Mouse (Mus musculus) liver, embryonic 11.5 days (tissue): Measurements from ENCODE around the gene Mcrip2. TPM values are rescaled to one million over a fixed set of nuclear protein-coding genes. Genes with fewer than 3 reads are reported as not detected.
A peak's percentile ranks its signal among the peaks of the same experiment; 100 is the strongest.

Experiments
- ATAC-seq: fragments of 200-750 bp; cut with Nextera tagmentation; replicated peaks from 2 replicates; pipeline ENCODE4 v1.8.0; 2017; ENCODE audit warnings: moderate number of reproducible peaks, mild to moderate bottlenecking, moderate TSS enrichment, moderate library complexity; ENCODE audit not compliant: low FRiP score
- DNase-seq: peaks from one replicate; pipeline ENCODE4 v3.0.0-alpha.2; 2017; ENCODE audit warnings: low spot score
- H3K27ac ChIP-seq: fragments of 300-500 bp; sonication (generic); 2 replicates; pipeline ENCODE4 v1.5.1; 2014; ENCODE audit warnings: mild to moderate bottlenecking, low read depth, low read length, control low read depth
- H3K27me3 ChIP-seq: fragments of 300-500 bp; sonication (generic); replicated peaks from 2 replicates; pipeline ENCODE4 v1.6.1; 2014; ENCODE audit warnings: low read length, mixed read lengths; ENCODE audit not compliant: control insufficient read depth, insufficient read depth
- H3K36me3 ChIP-seq: fragments of 300-500 bp; sonication (generic); 2 replicates; pipeline ENCODE4 v1.6.1; 2014; ENCODE audit warnings: mild to moderate bottlenecking, low read length, moderate library complexity, mixed read lengths; ENCODE audit not compliant: control insufficient read depth, insufficient read depth
- H3K4me1 ChIP-seq: fragments of 300-500 bp; sonication (generic); replicated peaks from 2 replicates; pipeline ENCODE4 v1.6.1; 2014; ENCODE audit warnings: low read length, mixed read lengths; ENCODE audit not compliant: control insufficient read depth, insufficient read depth
- H3K4me2 ChIP-seq: fragments of 300-500 bp; sonication (generic); 2 replicates; pipeline ENCODE4 v1.6.1; 2014; ENCODE audit warnings: mild to moderate bottlenecking, control low read depth, moderate library complexity
- H3K4me3 ChIP-seq: fragments of 300-500 bp; sonication (generic); 2 replicates; pipeline ENCODE4 v1.5.1; 2014; ENCODE audit warnings: low read depth, low read length, control low read depth
- H3K9ac ChIP-seq: fragments of 300-500 bp; sonication (generic); 2 replicates; pipeline ENCODE4 v1.6.1; 2014; ENCODE audit warnings: low read depth, low read length, control low read depth
- H3K9me3 ChIP-seq: fragments of 300-500 bp; sonication (generic); 2 replicates; pipeline ENCODE4 v1.6.1; 2016; ENCODE audit warnings: low read length, inconsistent platforms, mixed read lengths; ENCODE audit not compliant: control insufficient read depth
- WGBS: fragments of 180-500 bp; shearing (Covaris S2); extraction: QIAGEN DNeasy Blood & Tissue Kit; methylation state at CpG from one replicate; pipeline ENCODE4 v1.1.7; 2014; 5-methylcytosine and 5-hydroxymethylcytosine counted together
- polyA plus RNA-seq: library from polyadenylated mRNA; unstranded; fragments of >200 nt; fragmentation: Nextera tagmentation; extraction: Ambion mirVana; gene quantifications from 2 replicates; pipeline ENCODE4 v1.2.1, GENCODE M21; 2014

Mcrip2 gene
- polyA plus RNA-seq, 1 experiment from 2014 or later, result 110 TPM

DNA sequence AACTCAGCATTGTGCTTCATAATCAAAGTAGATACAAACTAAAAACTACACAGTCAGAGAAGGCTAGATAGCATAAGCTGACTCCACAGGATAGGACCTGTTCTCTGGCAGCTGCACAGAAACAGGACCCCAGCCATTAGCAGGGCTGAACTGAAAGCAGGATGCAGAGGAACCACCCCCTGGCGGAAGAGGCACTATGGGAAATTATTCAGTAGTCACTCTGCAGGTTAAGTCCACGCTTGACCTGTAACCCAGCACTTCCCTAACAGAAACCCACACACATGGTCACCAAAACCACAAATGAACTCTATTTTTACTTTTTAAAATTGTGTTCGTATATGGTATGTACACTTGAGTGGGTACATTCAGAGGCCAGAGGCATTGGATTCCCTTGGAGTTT lies 34.5 kb upstream of the Mcrip2 start:
- Histone ChIP-seq H3K4me2 (no peak overlapping the region), H3K9ac (no peak overlapping the region), H3K27ac (no peak overlapping the region), H3K36me3 (peaks cover 5% of the 10 kb centered on the region), H3K4me3 (no peak overlapping the region), H3K4me1 (no peaks in the 10 kb centered on the region), H3K27me3 (no peaks in the 10 kb centered on the region), H3K9me3 (no peaks in the 10 kb centered on the region)
- WGBS, result 73% methylated on average over 3 of the region's 3 CpGs
- no peak for ATAC-seq
- no peak for DNase-seq

- Histone ChIP-seq H3K4me2 (no peak overlapping the region), H3K27me3 (no peaks in the 10 kb centered on the region), H3K9me3 (no peaks in the 10 kb centered on the region), H3K9ac (no peak overlapping the region), H3K4me1 (peaks cover 11% of the 10 kb centered on the region), H3K36me3 (peaks cover 5% of the 10 kb centered on the region), H3K4me3 (no peak overlapping the region), H3K27ac (no peak overlapping the region)
- no peak for DNase-seq
- WGBS, result 87% methylated on average over 1 of the region's 1 CpGs
- no peak for ATAC-seq
Measured at GRCm38 (mm10) chr17:25900193-25900592, 31.6 kb upstream of the Mcrip2 start.

- 73% methylated on average over 12 of the region's 12 CpGs for WGBS
- Histone ChIP-seq H3K36me3 (peaks cover 5% of the 10 kb centered on the region), H3K4me3 (no peak overlapping the region), H3K9ac (no peak overlapping the region), H3K4me1 (peaks cover 14% of the 10 kb centered on the region), H3K27ac (no peak overlapping the region), H3K27me3 (no peaks in the 10 kb centered on the region), H3K9me3 (no peaks in the 10 kb centered on the region), H3K4me2 (no peak overlapping the region)
- DNase-seq, result no peak
- no peak for ATAC-seq
Measured at GRCm38 (mm10) chr17:25895891-25896290, 27.3 kb upstream of the Mcrip2 start.

GRCm38 (mm10) chr17:25895415-25895814 lies 26.9 kb upstream of the Mcrip2 start:
- ATAC-seq, result no peak
- DNase-seq, result no peak
- Histone ChIP-seq H3K36me3 (no peaks in the 10 kb centered on the region), H3K9me3 (no peaks in the 10 kb centered on the region), H3K27ac (no peak overlapping the region), H3K4me3 (no peak overlapping the region), H3K4me1 (peaks cover 14% of the 10 kb centered on the region), H3K4me2 (no peak overlapping the region), H3K9ac (no peak overlapping the region), H3K27me3 (no peaks in the 10 kb centered on the region)
- 34% methylated on average over 2 of the region's 2 CpGs for WGBS

DNA sequence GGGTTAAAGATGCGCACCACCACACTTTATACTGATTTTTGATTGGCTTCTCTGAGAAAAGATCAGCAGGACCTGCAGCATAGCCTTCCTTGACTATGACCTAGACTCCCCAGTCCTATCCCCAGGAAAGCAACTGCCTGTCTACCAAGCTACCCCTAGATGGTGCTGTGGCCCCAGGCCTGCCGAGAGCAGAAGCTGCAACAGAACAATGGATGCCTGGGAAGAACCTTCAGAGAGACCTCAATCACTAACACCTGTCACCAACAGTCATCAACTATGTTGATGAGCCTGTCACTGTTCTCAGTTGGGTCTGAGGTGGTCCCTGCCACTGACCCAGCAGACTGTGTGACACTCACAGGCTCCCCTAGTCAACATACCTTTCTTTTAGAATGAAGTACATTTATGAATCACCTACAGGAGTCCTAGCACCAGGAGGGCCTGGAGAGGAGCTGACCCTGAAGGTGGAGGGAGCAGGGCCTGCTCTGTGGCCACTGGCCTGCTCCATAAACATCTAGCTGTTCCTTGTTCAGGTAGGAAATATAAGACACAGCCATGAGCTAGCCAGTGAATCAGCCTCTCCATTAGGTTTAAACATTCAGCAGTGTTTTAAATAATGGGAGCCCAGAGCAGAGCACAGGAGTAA lies 25.5 kb upstream of the Mcrip2 start:
- 32% methylated on average over 2 of the region's 2 CpGs for WGBS
- Histone ChIP-seq H3K27me3 (no peaks in the 10 kb centered on the region), H3K9me3 (no peaks in the 10 kb centered on the region), H3K4me2 (no peak overlapping the region), H3K4me1 (peaks cover 14% of the 10 kb centered on the region), H3K36me3 (no peaks in the 10 kb centered on the region), H3K27ac (no peak overlapping the region), H3K4me3 (no peak overlapping the region), H3K9ac (no peak overlapping the region)
- DNase-seq (no peak), ATAC-seq (peak; percentile 68; the same call in 1 of the 2 replicates)

DNA sequence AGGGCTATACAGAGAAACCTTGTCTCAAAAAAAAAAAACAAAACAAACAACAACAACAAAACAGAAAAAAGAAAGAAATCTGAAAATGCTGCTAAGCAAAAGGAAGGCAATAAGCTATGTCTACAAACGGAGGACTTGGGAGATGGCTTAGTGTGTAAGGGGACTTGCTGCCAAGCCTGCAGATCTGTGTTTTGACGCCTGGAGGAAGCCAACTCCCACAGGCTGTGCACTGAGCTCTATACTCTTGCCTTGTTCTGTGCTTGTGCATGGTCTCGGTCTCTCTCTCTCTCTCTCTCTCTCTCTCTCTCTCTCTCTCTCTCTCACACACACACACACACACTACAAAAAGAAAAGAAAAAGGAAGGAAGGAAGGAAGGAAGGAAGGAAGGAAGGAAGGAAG lies 20.3 kb upstream of the Mcrip2 start:
- no peak overlapping the region for H3K4me2 ChIP-seq
- no peaks in the 10 kb centered on the region for H3K4me1 ChIP-seq
- no peak for DNase-seq
- 82% methylated on average over 3 of the region's 3 CpGs for WGBS
- no peaks in the 10 kb centered on the region for H3K9me3 ChIP-seq
- no peak overlapping the region for H3K27ac ChIP-seq
- no peak overlapping the region for H3K9ac ChIP-seq
- no peak overlapping the region for H3K4me3 ChIP-seq
- no peaks in the 10 kb centered on the region for H3K27me3 ChIP-seq
- no peak for ATAC-seq
- peaks cover 7% of the 10 kb centered on the region for H3K36me3 ChIP-seq

GRCm38 (mm10) chr17:25887467-25887866 lies 18.9 kb upstream of the Mcrip2 start:
- Histone ChIP-seq H3K27me3 (no peaks in the 10 kb centered on the region), H3K9me3 (no peaks in the 10 kb centered on the region), H3K9ac (no peak overlapping the region), H3K4me1 (peaks cover 1% of the 10 kb centered on the region), H3K4me2 (no peak overlapping the region), H3K27ac (no peak overlapping the region), H3K4me3 (no peak overlapping the region), H3K36me3 (peaks cover 14% of the 10 kb centered on the region)
- no peak for DNase-seq
- ATAC-seq, result no peak
- 73% methylated on average over 10 of the region's 10 CpGs for WGBS

DNA sequence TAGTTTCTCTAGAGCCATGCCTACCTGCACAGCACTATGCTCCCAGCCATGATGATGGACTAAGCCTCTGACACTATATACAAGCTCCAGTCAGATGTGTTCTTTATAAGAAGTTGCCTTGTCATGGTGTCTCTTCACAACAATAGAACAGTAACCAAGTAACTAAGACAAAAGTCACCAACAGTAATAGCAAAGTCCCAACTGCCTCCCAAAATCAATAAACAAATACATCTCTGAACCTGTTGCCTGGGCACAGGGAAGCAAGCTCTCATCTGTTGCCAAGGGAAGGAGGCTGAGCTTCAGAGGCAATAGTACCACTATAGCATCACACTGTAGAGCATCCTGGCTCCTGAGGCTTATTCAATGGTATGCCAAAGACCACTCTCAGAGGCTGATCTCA lies 18.2 kb upstream of the Mcrip2 start:
- H3K4me1 ChIP-seq, result peaks cover 8% of the 10 kb centered on the region
- H3K4me3 ChIP-seq, result no peak overlapping the region
- H3K36me3 ChIP-seq, result peaks cover 14% of the 10 kb centered on the region
- DNase-seq, result no peak
- ATAC-seq, result no peak
- H3K9me3 ChIP-seq, result no peaks in the 10 kb centered on the region
- no peaks in the 10 kb centered on the region for H3K27me3 ChIP-seq
- H3K4me2 ChIP-seq, result no peak overlapping the region
- H3K27ac ChIP-seq, result no peak overlapping the region
- H3K9ac ChIP-seq, result no peak overlapping the region

DNA sequence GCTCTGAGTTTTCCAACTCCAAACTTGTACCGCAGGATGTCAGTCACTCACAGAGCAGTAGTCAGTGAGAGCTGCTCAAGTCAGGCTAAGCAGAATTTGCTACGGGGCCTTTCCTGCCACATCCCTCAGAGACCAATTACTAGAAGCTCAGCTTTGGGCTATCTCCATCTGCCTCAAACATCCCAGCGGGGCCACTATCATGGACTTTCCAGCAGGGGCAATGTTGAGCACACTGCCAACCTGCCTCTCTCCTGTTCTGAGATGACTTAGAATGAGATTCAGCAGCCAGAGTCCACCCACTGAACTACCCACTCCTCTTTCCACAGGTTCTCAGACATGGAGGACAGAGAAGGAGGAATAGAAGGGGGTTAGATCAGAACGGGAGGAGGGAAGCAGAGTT lies 17.1 kb upstream of the Mcrip2 start:
- Histone ChIP-seq H3K27me3 (no peaks in the 10 kb centered on the region), H3K9me3 (no peaks in the 10 kb centered on the region), H3K36me3 (peaks cover 14% of the 10 kb centered on the region), H3K4me1 (peaks cover 19% of the 10 kb centered on the region), H3K4me2 (no peak overlapping the region), H3K9ac (no peak overlapping the region), H3K4me3 (no peak overlapping the region), H3K27ac (no peak overlapping the region)
- ATAC-seq (0 out of 2 replicates have a peak, but pooled peaks have one; percentile 30), DNase-seq (no peak)
- WGBS, result 62% methylated on average over 4 of the region's 4 CpGs
